Mouse (Mus musculus) limb, embryonic 11.5 days (tissue): ENCODE results near the gene March9. TPM values are rescaled to one million over a fixed set of nuclear protein-coding genes. Genes with fewer than 3 reads are reported as not detected.

Source experiments
- ATAC-seq: fragments of 200-750 bp; cut with Nextera tagmentation; 2 replicates; pipeline ENCODE4 v1.8.0; 2017; ENCODE audit warnings: low read depth; ENCODE audit not compliant: insufficient number of reproducible peaks, low FRiP score, low TSS enrichment
- DNase-seq: peaks from one replicate; pipeline ENCODE4 v3.0.0-alpha.2; 2015; ENCODE audit warnings: low spot score
- H3K27ac ChIP-seq: fragments of 300-500 bp; sonication (generic); replicated peaks from 2 replicates; pipeline ENCODE4 v1.5.1; 2014; ENCODE audit warnings: low read depth, mild to moderate bottlenecking, low read length
- H3K27me3 ChIP-seq: fragments of 300-500 bp; sonication (generic); 2 replicates; pipeline ENCODE4 v1.6.1; 2014; ENCODE audit warnings: mild to moderate bottlenecking, low read length, mixed read lengths; ENCODE audit not compliant: control insufficient read depth, insufficient read depth
- H3K36me3 ChIP-seq: fragments of 300-500 bp; sonication (generic); 2 replicates; pipeline ENCODE4 v1.6.1; 2014; ENCODE audit warnings: mild to moderate bottlenecking, low read length, moderate library complexity, mixed read lengths; ENCODE audit not compliant: control insufficient read depth, insufficient read depth
- H3K4me1 ChIP-seq: fragments of 300-500 bp; sonication (generic); 2 replicates; pipeline ENCODE4 v1.6.1; 2014; ENCODE audit warnings: low read length, mixed read lengths; ENCODE audit not compliant: control insufficient read depth, insufficient read depth
- H3K4me2 ChIP-seq: fragments of 300-500 bp; sonication (generic); 2 replicates; pipeline ENCODE4 v1.6.1; 2014; ENCODE audit warnings: low read depth, mild to moderate bottlenecking, moderate library complexity; ENCODE audit not compliant: severe bottlenecking
- H3K4me3 ChIP-seq: fragments of 300-500 bp; sonication (generic); 2 replicates; pipeline ENCODE4 v1.5.1; 2014; ENCODE audit warnings: low read depth, low read length
- H3K9ac ChIP-seq: fragments of 300-500 bp; sonication (generic); 2 replicates; pipeline ENCODE4 v1.6.1; 2014; ENCODE audit warnings: mild to moderate bottlenecking, low read length
- H3K9me3 ChIP-seq: fragments of 300-500 bp; sonication (generic); 2 replicates; pipeline ENCODE4 v1.6.1; 2016; ENCODE audit warnings: low read length; ENCODE audit not compliant: control insufficient read depth
- WGBS: fragments of 180-500 bp; shearing (Covaris S2); extraction: QIAGEN DNeasy Blood & Tissue Kit; methylation state at CpG from one replicate; pipeline ENCODE4 v1.1.7; 2014; 5-methylcytosine and 5-hydroxymethylcytosine counted together
- polyA plus RNA-seq: library from polyadenylated mRNA; unstranded; fragments of >200 nt; fragmentation: Nextera tagmentation; extraction: Ambion mirVana; gene quantifications from 2 replicates; pipeline ENCODE4 v1.2.1, GENCODE M21; 2014

March9 gene
- polyA plus RNA-seq, 1 experiment from 2014 or later = 1.6 TPM

DNA sequence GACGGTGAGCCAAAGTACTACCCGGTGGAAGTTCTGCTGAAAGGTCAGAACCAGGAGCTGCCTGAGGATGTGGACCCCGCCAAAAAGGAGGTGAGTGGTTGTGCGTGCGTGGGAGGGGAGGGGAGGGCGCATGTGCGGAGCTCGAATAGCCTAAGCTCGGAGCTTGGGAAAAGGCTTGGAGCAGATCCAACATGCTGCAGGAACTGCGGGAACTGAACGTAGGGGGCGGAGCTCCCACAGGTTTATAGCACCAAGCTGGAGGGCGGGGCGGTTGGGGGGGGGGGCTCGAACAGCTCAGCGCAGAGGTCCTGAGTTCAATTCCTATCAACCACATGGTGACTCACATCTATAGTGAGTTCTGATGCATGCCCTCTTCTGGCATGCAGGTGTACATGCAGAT lies 41.6 kb downstream of the March9 start:
- 0 out of 2 replicates have a peak, but pooled peaks cover 4% of the 10 kb centered on the region for H3K4me1 ChIP-seq
- 72% methylated on average over 16 of the region's 16 CpGs for WGBS
- no peak overlapping the region for H3K4me2 ChIP-seq
- H3K36me3 ChIP-seq = peaks cover 4% of the 10 kb centered on the region; the same call in 1 of the 2 replicates
- ATAC-seq = no peak
- H3K9ac ChIP-seq = no peak overlapping the region
- H3K4me3 ChIP-seq = no peak overlapping the region
- DNase-seq = no peak
- H3K9me3 ChIP-seq = no peaks in the 10 kb centered on the region
- no peak overlapping the region for H3K27ac ChIP-seq
- H3K27me3 ChIP-seq = no peaks in the 10 kb centered on the region

DNA sequence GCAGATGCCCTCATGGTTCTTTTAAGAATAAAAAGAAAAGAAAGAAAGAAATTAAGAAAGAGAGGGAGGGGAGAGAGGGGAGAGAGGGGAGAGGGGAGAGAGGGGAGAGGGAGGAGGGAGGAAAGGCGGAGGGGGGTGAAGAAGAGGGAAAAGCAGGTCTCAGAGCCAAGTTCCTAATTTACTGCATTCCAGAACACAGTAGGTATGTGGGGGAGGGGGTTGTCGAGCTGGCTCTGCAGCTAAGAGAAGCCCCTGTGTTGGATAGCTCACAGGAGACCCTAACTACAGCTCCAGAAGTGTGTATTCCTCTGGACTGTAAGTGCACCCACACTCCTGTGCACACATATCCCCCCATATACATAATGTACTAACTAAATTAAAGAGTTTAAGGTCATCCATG lies 42.9 kb downstream of the March9 start:
- Histone ChIP-seq H3K36me3 (no peaks in the 10 kb centered on the region), H3K27me3 (no peaks in the 10 kb centered on the region), H3K9ac (no peak overlapping the region), H3K9me3 (no peaks in the 10 kb centered on the region), H3K27ac (no peak overlapping the region), H3K4me2 (no peak overlapping the region), H3K4me1 (0 out of 2 replicates have a peak, but pooled peaks cover 4% of the 10 kb centered on the region), H3K4me3 (no peak overlapping the region)
- no peak for DNase-seq
- WGBS = 14% methylated on average over 2 of the region's 2 CpGs
- 0 out of 2 replicates have a peak, but pooled peaks have one; percentile 20 for ATAC-seq

DNA sequence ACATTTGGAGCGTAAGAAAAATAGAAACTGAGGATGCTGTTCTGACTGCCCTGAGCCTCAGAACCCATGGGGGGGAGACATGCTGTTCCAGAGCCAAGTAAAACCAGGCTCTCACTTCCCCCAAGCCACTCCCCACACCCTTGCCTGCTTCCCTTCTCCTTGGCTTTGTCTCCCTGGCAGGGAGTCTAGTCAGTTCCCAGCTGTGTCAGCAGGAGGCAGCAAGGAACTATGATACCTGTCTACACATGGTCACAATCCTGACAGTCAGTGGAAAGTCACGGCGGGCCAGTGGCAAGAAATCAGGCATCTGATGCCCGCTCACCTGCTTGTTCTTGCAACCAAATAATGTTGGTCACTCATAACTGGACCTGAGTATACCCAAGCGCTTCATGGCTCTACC lies 43.5 kb downstream of the March9 start:
- Histone ChIP-seq H3K36me3 (no peaks in the 10 kb centered on the region), H3K4me3 (no peak overlapping the region), H3K27ac (no peak overlapping the region), H3K9ac (no peak overlapping the region), H3K27me3 (no peaks in the 10 kb centered on the region), H3K4me2 (no peak overlapping the region), H3K4me1 (0 out of 2 replicates have a peak, but pooled peaks cover 4% of the 10 kb centered on the region), H3K9me3 (no peaks in the 10 kb centered on the region)
- DNase-seq = peak; percentile 53
- 62% methylated on average over 5 of the region's 5 CpGs for WGBS
- peak; percentile 51; the same call in 1 of the 2 replicates for ATAC-seq

Other genes starting within 250 kb of the March9 start
- gene Atp23, start 158.8 kb downstream of the March9 start, polyA plus RNA-seq = 20.8 and 21.9 TPM in 2 replicates
- gene Ctdsp2, start 81.5 kb downstream of the March9 start, polyA plus RNA-seq = 77.3 and 84.9 TPM in 2 replicates
- gene Avil, start 59.5 kb downstream of the March9 start, polyA plus RNA-seq = 0.07 and 0.16 TPM in 2 replicates
- 87.4 and 91.8 TPM in 2 replicates for gene Tsfm, start 29.3 kb downstream of the March9 start, polyA plus RNA-seq
- gene Mettl1, start 18.8 kb downstream of the March9 start, polyA plus RNA-seq = 47.6 and 50.4 TPM in 2 replicates
- 0.19 and 0.31 TPM in 2 replicates for gene Eef1akmt3, start 18.7 kb downstream of the March9 start, polyA plus RNA-seq
- gene Cyp27b1, start 11.9 kb downstream of the March9 start, polyA plus RNA-seq = not detected in 2 replicates
- gene Cdk4, start 3.4 kb upstream of the March9 start, polyA plus RNA-seq = 2,988 and 3,194 TPM in 2 replicates
- gene Tspan31, start 10.1 kb upstream of the March9 start, polyA plus RNA-seq = 123 and 134 TPM in 2 replicates
- gene Agap2, start 15.1 kb upstream of the March9 start, polyA plus RNA-seq = 0.05 and 0.06 TPM in 2 replicates
- 29.5 and 32.7 TPM in 2 replicates for gene Os9, start 60.9 kb upstream of the March9 start, polyA plus RNA-seq
- gene B4galnt1, start 105.0 kb upstream of the March9 start, polyA plus RNA-seq = 3.4 TPM in 2 replicates
- 2.7 and 4.1 TPM in 2 replicates for gene Slc26a10, start 120.5 kb upstream of the March9 start, polyA plus RNA-seq
- gene Arhgef25, start 129.9 kb upstream of the March9 start, polyA plus RNA-seq = 37.2 and 40.3 TPM in 2 replicates
- 138 TPM in 2 replicates for gene Dtx3, start 135.5 kb upstream of the March9 start, polyA plus RNA-seq
- 17.8 and 20.3 TPM in 2 replicates for gene Pip4k2c, start 151.4 kb upstream of the March9 start, polyA plus RNA-seq
- gene Kif5a, start 203.2 kb upstream of the March9 start, polyA plus RNA-seq = 2.1 and 3.8 TPM in 2 replicates
- gene Dctn2, start 206.2 kb upstream of the March9 start, polyA plus RNA-seq = 160 and 170 TPM in 2 replicates
- 17.0 and 17.2 TPM in 2 replicates for gene Mbd6, start 228.8 kb upstream of the March9 start, polyA plus RNA-seq